Mouse (Mus musculus) erythroblast, embryonic 14.5 days (primary cell): ENCODE results near the gene Ppp4c. TPM values are rescaled to one million over a fixed set of nuclear protein-coding genes. Genes with fewer than 3 reads are reported as not detected.

ENCODE experiments used
- H3K27me3 ChIP-seq: 2 replicates; pipeline ENCODE4 v1.6.1; 2012; ENCODE audit warnings: inconsistent platforms; ENCODE audit not compliant: control insufficient read depth
- H3K36me3 ChIP-seq: 2 replicates; pipeline ENCODE4 v1.6.1; 2012; ENCODE audit warnings: mild to moderate bottlenecking, inconsistent platforms; ENCODE audit not compliant: control insufficient read depth
- H3K4me1 ChIP-seq: 2 replicates; pipeline ENCODE4 v1.6.1; 2012; ENCODE audit warnings: inconsistent platforms; ENCODE audit not compliant: control insufficient read depth
- H3K4me3 ChIP-seq: replicated peaks from 2 replicates; pipeline ENCODE3; 2012; ENCODE audit warnings: moderate library complexity, mild to moderate bottlenecking, inconsistent platforms
- H3K9me3 ChIP-seq: 2 replicates; pipeline ENCODE4 v1.6.1; 2012; ENCODE audit warnings: low read length, inconsistent platforms, mixed read lengths; ENCODE audit not compliant: control insufficient read depth
- GATA1 ChIP-seq: IDR thresholded peaks from 2 replicates; pipeline ENCODE4 v1.6.1; 2012; ENCODE audit warnings: low read length, inconsistent platforms, mixed read lengths
- TAL1 ChIP-seq: IDR thresholded peaks from 3 replicates; pipeline ENCODE4 v1.6.1; 2012; ENCODE audit warnings: low read length, inconsistent platforms, mixed read lengths
- polyA plus RNA-seq: library from polyadenylated mRNA; stranded (reverse); fragments of >175 nt; gene quantifications from 2 replicates; pipeline ENCODE4 v1.2.3, GENCODE M21; 2012

Gene Ppp4c
- polyA plus RNA-seq, 1 experiment: 12.3 TPM

DNA sequence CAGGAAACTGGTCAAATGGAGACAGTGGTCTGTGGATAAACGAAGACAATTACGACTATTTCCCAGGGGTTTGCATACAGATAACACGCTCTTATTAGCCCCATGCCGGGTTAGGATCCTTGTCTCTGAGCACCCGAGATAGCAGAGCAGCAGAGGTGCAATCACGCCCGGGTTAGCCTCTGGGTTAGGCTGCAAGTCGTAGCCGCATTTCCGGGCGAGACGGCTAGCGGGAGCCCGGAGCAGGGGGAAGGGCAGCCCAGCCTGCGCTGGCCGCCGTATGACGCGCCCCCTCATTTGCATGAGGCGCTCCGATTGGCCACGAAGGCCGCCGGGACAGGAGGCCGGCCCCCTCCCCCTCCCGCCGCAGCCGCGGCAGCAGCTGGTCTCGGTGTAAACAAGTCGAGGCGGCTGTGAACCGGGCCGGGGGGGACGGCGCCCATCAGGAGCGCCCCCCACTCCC lies 15.7 kb downstream of the Ppp4c start, which contains the start of gene Ypel3:
Gene Ypel3 (plus strand): TSS at position 358 of the 460 bp plus-strand sequence.
- Histone ChIP-seq H3K9me3 (no peaks in the 10 kb centered on the region), H3K4me3 (peak within 1 kb of the TSS; percentile 91), H3K27me3 (no peaks in the 10 kb centered on the region), H3K4me1 (peaks cover 69% of the 10 kb centered on the region), H3K36me3 (peaks cover 67% of the 10 kb centered on the region)
- TF ChIP-seq GATA1 (no peak), TAL1 (no peak)

GRCm38 (mm10) chr7:126775978-126776234 lies 16.4 kb downstream of the Ppp4c start:
- Histone ChIP-seq H3K36me3 (peaks cover 66% of the 10 kb centered on the region), H3K9me3 (no peaks in the 10 kb centered on the region), H3K4me1 (peaks cover 63% of the 10 kb centered on the region), H3K4me3 (peak overlapping the region; percentile 91), H3K27me3 (no peaks in the 10 kb centered on the region)
- no peak for TF ChIP-seq GATA1
- no peak for TF ChIP-seq TAL1

GRCm38 (mm10) chr7:126775185-126775977 lies 16.9 kb downstream of the Ppp4c start:
- TF ChIP-seq GATA1 (no peak), TAL1 (no peak)
- Histone ChIP-seq H3K4me1 (peaks cover 59% of the 10 kb centered on the region), H3K4me3 (no peak overlapping the region), H3K36me3 (peaks cover 67% of the 10 kb centered on the region), H3K9me3 (no peaks in the 10 kb centered on the region), H3K27me3 (no peaks in the 10 kb centered on the region)

- peaks cover 52% of the 10 kb centered on the region for H3K4me1 ChIP-seq
- peaks cover 66% of the 10 kb centered on the region for H3K36me3 ChIP-seq
- H3K4me3 ChIP-seq: no peak overlapping the region
- TF ChIP-seq TAL1 (no peak), GATA1 (no peak)
- H3K27me3 ChIP-seq: no peaks in the 10 kb centered on the region
- no peaks in the 10 kb centered on the region for H3K9me3 ChIP-seq
Measured at GRCm38 (mm10) chr7:126774463-126774862, 17.8 kb downstream of the Ppp4c start.

DNA sequence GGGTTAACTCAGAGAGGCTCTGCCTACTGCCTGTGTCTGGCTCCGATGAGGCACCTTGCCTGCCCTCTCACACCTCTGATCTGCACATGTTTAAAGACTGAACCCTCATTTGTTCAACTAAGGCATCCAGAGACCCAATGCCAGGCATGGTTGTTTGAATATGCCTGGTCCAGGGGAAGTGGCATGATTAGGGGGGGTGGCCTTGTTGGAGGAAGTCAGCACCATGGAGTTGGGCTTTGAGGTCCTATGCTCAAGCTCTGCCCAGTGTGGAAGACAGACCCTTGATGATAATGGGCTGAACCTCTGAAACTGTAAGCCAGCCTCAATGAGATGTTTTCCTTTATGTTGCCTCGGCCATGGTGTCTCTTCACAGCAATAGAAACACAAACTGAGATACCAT lies 18.9 kb downstream of the Ppp4c start:
- peaks cover 61% of the 10 kb centered on the region for H3K36me3 ChIP-seq
- H3K27me3 ChIP-seq: no peaks in the 10 kb centered on the region
- no peaks in the 10 kb centered on the region for H3K9me3 ChIP-seq
- peak overlapping the region; percentile 60 for H3K4me3 ChIP-seq
- peaks cover 41% of the 10 kb centered on the region for H3K4me1 ChIP-seq
- no peak for TF ChIP-seq GATA1
- TF ChIP-seq TAL1: no peak

GRCm38 (mm10) chr7:126770784-126771183 lies 21.5 kb downstream of the Ppp4c start:
- Histone ChIP-seq H3K4me1 (peaks cover 27% of the 10 kb centered on the region), H3K4me3 (no peak overlapping the region), H3K9me3 (no peaks in the 10 kb centered on the region), H3K36me3 (peaks cover 70% of the 10 kb centered on the region), H3K27me3 (no peaks in the 10 kb centered on the region)
- TF ChIP-seq TAL1 (no peak), GATA1 (no peak)

- TF ChIP-seq GATA1 (no peak), TAL1 (no peak)
- H3K36me3 ChIP-seq: peaks cover 83% of the 10 kb centered on the region
- H3K9me3 ChIP-seq: no peaks in the 10 kb centered on the region; the same call in 1 of the 2 replicates
- H3K27me3 ChIP-seq: no peaks in the 10 kb centered on the region
- H3K4me3 ChIP-seq: no peak overlapping the region
- H3K4me1 ChIP-seq: peaks cover 38% of the 10 kb centered on the region
Measured at GRCm38 (mm10) chr7:126767001-126767400, 25.3 kb downstream of the Ppp4c start.

GRCm38 (mm10) chr7:126766201-126766600 lies 26.1 kb downstream of the Ppp4c start, which contains the start of gene Gdpd3:
Gdpd3 (plus strand) TSS chr7:126766334.
- Histone ChIP-seq H3K4me1 (peaks cover 46% of the 10 kb centered on the region), H3K4me3 (no peak within 1 kb of the TSS), H3K9me3 (no peaks in the 10 kb centered on the region; the same call in 1 of the 2 replicates), H3K36me3 (peaks cover 89% of the 10 kb centered on the region), H3K27me3 (no peaks in the 10 kb centered on the region)
- no peak for TF ChIP-seq TAL1
- TF ChIP-seq GATA1: no peak

GRCm38 (mm10) chr7:126765540-126765939 lies 26.8 kb downstream of the Ppp4c start:
- H3K4me1 ChIP-seq: peaks cover 50% of the 10 kb centered on the region
- TF ChIP-seq GATA1: no peak
- no peak for TF ChIP-seq TAL1

More at GRCm38 (mm10) chr7:126765540-126765939, 26.8 kb downstream of the Ppp4c start:
- no peaks in the 10 kb centered on the region; the same call in 1 of the 2 replicates for H3K9me3 ChIP-seq
- no peaks in the 10 kb centered on the region for H3K27me3 ChIP-seq
- H3K4me3 ChIP-seq: no peak overlapping the region
- peaks cover 88% of the 10 kb centered on the region for H3K36me3 ChIP-seq
